Mouse (Mus musculus): Measurements from ENCODE around the gene Kcnj9.

Gene Kcnj9

GRCm38 (mm10) chr1:172311921-172312767 lies 17.0 kb downstream of the Kcnj9 start:
- peak; percentile 87 to 91 for DNase-seq

GRCm38 (mm10) chr1:172311248-172311906 lies 17.7 kb downstream of the Kcnj9 start:
- peak in 1 of 2 experiments; percentile 46 for DNase-seq

GRCm38 (mm10) chr1:172309699-172310398 lies 19.3 kb downstream of the Kcnj9 start:
- DNase-seq, result peak; percentile 72 to 87

DNA sequence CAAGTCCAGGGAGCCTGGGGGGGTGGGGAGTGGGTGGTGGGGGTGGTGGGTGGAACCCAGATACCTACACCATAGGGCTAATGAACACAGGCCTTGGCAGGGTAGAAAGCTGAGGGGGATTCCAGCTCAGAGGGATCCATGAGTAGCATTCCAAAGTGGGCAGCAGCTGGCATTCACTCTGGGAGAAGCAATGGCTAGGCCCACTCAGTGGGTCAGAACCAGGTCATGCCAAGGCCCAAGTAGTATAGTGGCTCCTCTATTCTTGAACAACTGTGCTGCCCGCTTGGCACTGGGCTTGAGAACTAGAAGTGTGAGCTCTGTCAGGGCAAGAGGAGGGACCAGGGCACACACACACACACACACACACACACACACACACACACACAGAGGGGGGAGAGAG lies 20.7 kb downstream of the Kcnj9 start:
- no peak for DNase-seq

- DNase-seq, result no peak
These were observed 21.2 kb downstream of the Kcnj9 start for GRCm38 (mm10) chr1:172307936-172308335.

DNA sequence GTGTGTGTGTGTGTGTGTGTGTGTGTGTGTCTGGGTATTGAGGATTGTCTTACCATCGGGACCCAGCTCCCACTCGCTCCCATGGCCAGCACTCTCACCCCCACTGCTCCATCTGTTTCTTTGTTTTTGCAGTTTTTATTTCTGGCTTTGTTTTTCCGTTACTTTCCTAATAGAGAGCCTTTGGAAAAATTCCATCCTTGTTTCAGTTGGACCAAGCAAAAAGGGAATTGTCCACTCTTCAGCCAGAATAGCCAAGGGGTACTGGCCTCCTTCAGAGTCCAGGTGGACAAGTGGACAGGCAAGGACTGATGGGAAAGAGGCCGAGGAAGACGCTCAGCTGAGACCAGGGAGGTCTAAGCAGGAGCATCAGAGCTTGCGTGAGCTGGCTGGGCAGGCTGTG lies 22.2 kb downstream of the Kcnj9 start:
- no peak for DNase-seq

DNA sequence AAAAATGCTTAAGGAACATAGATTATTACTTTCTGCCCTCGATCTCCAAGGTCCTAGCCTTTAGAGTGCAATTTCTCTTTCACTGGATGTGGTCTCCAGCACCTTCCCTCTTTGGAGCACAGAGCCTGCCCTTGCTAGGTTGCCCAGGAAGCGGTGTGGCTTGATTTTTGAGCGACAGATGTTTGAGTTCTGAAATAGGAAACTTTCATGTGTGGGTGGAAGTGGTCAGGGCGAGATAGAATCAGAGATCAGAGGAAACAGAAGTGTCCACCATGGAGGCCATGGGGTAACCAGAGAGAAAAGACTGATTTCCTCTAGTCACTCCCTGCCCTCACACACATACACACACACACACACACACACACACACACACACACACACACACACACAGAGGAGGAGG lies 22.9 kb downstream of the Kcnj9 start:
- no peak for DNase-seq

- no peak for DNase-seq
These were observed 23.5 kb downstream of the Kcnj9 start for GRCm38 (mm10) chr1:172305635-172306034.

DNA sequence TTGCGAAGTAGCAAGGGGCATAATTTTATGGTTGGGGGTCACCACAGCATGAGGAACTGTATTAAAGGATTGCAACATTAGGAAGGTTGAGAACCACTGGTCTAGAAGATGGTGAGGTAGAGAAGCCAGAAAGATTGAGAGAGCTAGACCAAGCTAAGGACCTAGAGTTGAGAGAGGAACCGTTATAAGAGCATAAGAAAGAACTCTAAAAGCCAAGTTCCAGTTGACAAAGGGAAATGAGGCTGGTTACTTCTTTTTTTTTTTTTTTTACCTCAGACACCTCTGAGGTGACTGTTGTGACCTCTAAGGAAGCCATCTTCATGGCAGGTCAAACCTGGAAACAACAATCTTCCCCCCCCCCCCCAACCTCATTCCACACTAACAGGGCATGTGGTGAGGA lies 24.0 kb downstream of the Kcnj9 start:
- DNase-seq, result no peak

GRCm38 (mm10) chr1:172304443-172304842 lies 24.7 kb downstream of the Kcnj9 start:
- no peak for DNase-seq

DNA sequence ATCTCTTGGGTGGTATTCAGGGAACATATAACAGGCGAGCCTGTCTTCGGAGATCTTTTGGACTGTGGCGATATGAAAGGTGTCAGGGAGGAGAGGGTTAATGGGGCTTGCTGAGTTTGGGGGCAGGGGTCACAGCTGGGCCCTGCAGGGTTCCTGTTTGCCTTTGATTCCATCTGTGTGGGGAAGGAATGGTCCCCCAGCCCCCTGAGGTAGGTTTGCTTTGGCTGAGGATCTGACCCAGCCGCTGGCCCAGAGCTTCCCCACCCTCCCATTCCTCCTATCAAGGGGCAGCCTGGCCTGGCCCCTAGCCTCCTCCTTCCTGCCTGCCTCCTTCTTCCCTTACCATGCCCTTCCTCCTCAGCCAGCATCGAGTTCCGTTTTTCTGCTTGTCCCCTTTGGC lies 26.3 kb downstream of the Kcnj9 start:
- DNase-seq, result no peak

DNA sequence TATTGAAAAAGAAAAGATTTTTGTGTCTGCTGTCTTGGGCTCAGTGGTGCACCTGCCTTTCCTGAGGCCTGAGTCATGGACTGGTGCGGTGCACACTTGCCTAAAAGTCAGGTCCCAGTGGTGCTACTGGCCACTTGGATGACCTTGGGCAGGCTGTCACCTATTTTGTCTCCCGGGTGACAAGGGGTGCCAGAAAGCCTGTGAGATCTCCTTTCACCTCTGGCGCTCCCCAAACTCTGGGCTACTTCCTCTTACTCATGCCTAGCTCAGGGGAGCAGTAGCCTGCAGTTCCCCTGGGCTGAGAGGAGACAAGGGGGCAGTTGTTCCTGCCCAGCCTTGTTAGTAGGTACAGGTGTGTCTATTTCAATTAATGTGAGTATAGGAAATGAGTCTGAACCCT lies 26.8 kb downstream of the Kcnj9 start:
- DNase-seq, result no peak

- DNase-seq, result no peak
These were observed 27.9 kb downstream of the Kcnj9 start for GRCm38 (mm10) chr1:172301180-172301579.

DNA sequence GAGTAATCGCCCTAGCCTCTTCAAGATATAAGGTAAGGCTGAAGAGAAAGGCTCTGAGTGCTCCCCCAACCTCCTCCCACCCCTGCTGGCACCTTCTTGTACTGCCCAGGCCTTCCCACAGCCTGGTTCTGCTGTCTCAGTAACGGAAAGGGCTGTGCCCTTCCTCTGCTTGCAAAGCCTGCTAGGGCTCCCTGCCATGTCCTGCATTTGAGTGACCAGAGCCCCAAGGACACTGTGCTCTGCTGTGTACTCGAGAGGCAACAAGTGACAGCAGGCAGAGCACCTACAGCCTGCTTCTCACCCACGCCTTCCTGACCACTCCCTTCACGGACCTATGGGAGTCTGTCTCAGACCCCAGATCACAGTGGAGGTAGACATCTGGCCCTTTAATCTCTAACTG lies 28.9 kb downstream of the Kcnj9 start:
- no peak for DNase-seq

DNA sequence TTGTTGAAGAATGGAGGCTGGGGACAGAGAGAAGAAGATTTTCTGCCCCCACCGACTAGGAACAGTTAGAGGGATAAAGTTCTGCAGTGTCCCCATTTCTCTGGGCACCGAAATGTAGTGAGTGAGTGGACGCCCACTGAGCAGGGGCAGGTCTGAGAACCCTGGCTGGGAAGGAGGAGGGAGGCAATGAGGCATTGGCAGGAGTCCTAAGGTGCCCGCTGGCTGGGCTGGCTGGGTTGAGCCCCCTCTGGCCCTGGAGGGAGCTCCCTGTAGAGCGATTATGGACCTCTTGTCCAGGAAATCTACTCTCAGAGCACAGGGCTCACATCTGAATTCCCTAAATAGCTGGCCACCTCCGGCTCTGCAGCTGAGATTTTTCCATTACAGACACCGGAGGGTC lies 29.6 kb downstream of the Kcnj9 start:
- DNase-seq, result no peak

DNA sequence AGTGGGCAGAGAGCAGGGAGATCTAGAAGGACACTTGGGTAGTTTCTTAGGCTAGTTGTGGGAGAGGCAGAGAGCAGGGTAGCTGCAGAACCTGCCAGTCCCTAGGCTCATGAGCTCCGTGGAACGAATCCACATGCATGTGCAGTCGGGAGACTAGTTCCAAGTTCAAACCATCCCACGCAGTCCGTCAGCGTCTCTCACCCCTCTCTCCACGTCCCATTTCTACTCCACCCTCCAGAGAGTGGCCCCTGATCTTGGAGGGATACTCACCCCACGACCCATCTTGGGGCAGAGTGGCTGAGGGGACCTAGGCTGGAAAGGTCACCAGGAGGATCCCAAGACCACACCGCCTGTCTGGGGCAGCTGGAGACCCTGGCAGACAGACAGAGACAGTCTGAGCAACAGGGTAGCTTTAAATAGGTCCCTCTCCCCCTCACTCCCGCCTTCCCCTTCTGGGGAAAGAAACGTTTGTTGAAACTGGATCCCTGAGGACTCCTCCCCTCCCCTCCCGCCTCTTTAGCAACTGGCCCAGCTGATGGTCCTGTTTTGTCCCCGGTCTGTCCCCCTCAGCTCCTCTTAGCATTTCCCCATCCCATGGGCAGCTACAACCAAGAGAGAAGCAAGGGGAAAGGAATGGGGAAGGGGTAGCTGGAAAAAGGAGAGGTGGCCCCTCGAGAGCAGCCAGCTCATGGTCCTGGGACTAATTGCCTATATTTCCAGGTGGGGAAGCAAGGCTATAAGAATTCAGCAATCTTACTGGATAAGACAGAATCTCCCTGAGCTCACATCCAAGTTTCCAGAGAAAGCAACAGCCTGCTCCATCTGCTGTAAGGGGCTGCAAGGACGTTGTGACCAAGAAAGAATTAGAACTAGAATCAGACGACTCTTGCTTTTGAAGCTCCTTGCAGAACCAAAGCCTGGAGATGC lies 31.2 kb downstream of the Kcnj9 start, which contains the start of gene Atp1a2:
Gene Atp1a2, minus strand, starts transcription at position 454 of the 927 bp plus-strand sequence.
- no peak for DNase-seq

- no peak for DNase-seq
These were observed 32.2 kb downstream of the Kcnj9 start for GRCm38 (mm10) chr1:172296816-172297510.

- DNase-seq, result no peak
These were observed 33.3 kb downstream of the Kcnj9 start for GRCm38 (mm10) chr1:172295751-172296197.

DNA sequence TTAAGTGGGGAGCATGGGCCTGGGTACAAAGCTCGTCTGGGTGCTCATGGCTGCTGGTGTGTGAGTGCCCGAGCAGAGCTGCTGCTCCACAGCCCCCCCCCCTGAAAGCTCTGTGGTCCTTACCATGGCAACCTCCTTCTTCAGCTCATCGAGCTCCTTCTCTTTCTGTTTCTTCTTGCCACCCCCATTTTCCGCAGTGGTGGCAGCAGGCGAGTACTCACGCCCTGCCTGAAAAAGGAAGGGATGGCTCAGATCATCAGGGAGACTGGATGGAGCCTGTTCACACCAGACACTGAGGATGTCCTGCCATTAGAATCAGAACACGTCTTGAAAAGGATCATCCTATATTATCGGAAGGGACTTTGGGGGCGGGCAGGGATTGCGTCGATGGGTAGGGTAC lies 35.7 kb downstream of the Kcnj9 start:
- DNase-seq, result no peak

- no peak for DNase-seq
These were observed 36.2 kb downstream of the Kcnj9 start for GRCm38 (mm10) chr1:172292880-172293279.

GRCm38 (mm10) chr1:172289617-172289946 lies 39.5 kb downstream of the Kcnj9 start:
- DNase-seq, result no peak

Measured in spleen, adult 18-20 months (tissue).